Mouse (Mus musculus) E14TG2a.4 (cell line): ENCODE measurements around the gene Gtf2f2.

Experiments used
- CTCF ChIP-seq: conservative IDR thresholded peaks from 2 replicates; pipeline ENCODE4 v1.5.1; 2014; ENCODE audit warnings: low read length
- POU5F1 ChIP-seq: IDR thresholded peaks from 2 replicates; pipeline ENCODE4 v1.6.1; 2014; ENCODE audit warnings: low read length, borderline replicate concordance

DNA sequence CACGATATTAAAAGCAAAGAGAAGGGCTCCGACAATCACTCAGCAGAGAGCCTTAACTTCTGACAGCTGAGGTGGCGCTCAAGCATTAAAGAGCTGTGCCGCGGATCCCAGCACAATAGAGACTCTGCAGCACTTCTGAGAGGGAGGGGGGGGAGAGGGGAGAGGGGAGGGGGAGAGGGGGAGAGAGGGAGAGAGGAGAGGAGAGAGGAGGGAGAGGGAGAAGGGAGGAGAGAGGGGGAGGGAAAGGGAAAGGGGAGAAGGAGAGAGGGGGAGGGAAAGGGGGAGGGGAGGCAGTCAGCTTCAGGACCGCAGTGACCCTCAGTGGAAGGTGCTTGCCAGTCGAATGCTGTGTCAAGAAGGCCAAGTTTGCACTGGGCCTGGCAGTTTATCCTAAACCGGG is 131.7 kb downstream of the Gtf2f2 start:
- TF ChIP-seq CTCF: no peak
- no peak for TF ChIP-seq POU5F1
